Mouse (Mus musculus) stomach, embryonic 14.5 days (tissue): ENCODE results near the gene Trim8. TPM values are rescaled to one million over a fixed set of nuclear protein-coding genes. Genes with fewer than 3 reads are reported as not detected.

Experiments used
- ATAC-seq: fragments of 200-750 bp; cut with Nextera tagmentation; 2 replicates; pipeline ENCODE4 v1.8.0; 2017; ENCODE audit warnings: low read depth, moderate TSS enrichment; ENCODE audit not compliant: insufficient number of reproducible peaks, insufficient read depth, low FRiP score
- H3K27ac ChIP-seq: fragments of 300-500 bp; sonication (generic); 2 replicates; pipeline ENCODE4 v1.5.1; 2014; ENCODE audit warnings: mild to moderate bottlenecking, low read length, moderate library complexity, mixed read lengths
- H3K27me3 ChIP-seq: fragments of 300-500 bp; sonication (generic); 2 replicates; pipeline ENCODE4 v1.6.1; 2014; ENCODE audit warnings: low read length, control low read depth, mixed read lengths; ENCODE audit not compliant: control insufficient read depth, insufficient read depth
- H3K36me3 ChIP-seq: fragments of 300-500 bp; sonication (generic); 2 replicates; pipeline ENCODE4 v1.6.1; 2014; ENCODE audit warnings: mild to moderate bottlenecking, control low read depth, low read length, moderate library complexity, mixed read lengths; ENCODE audit not compliant: control insufficient read depth, insufficient read depth
- H3K4me1 ChIP-seq: fragments of 300-500 bp; sonication (generic); 2 replicates; pipeline ENCODE4 v1.6.1; 2014; ENCODE audit warnings: low read length, control low read depth, mixed read lengths; ENCODE audit not compliant: control insufficient read depth, insufficient read depth
- H3K4me2 ChIP-seq: fragments of 300-500 bp; sonication (generic); replicated peaks from 2 replicates; pipeline ENCODE4 v1.6.1; 2014; ENCODE audit warnings: low read depth, low read length, control low read depth
- H3K4me3 ChIP-seq: fragments of 300-500 bp; sonication (generic); 2 replicates; pipeline ENCODE4 v1.5.1; 2014; ENCODE audit warnings: low read depth, low read length, control low read depth
- H3K9ac ChIP-seq: fragments of 300-500 bp; sonication (generic); replicated peaks from 2 replicates; pipeline ENCODE4 v1.6.1; 2014; ENCODE audit warnings: low read depth, mild to moderate bottlenecking, control low read depth, low read length, moderate library complexity, mixed read lengths
- H3K9me3 ChIP-seq: fragments of 300-500 bp; sonication (generic); 2 replicates; pipeline ENCODE4 v1.6.1; 2016; ENCODE audit warnings: low read depth, low read length, control low read depth; ENCODE audit not compliant: control insufficient read depth
- WGBS: fragments of 180-500 bp; shearing (Covaris S2); extraction: QIAGEN DNeasy Blood & Tissue Kit; methylation state at CpG from one replicate; pipeline ENCODE4 v1.1.7; 2014; 5-methylcytosine and 5-hydroxymethylcytosine counted together
- polyA plus RNA-seq: library from polyadenylated mRNA; unstranded; fragments of >200 nt; fragmentation: Nextera tagmentation; extraction: Ambion mirVana; gene quantifications from 2 replicates; pipeline ENCODE4 v1.2.1, GENCODE M21; 2014

The Trim8 gene
- polyA plus RNA-seq, 1 experiment from 2014 or later, result 22.3 TPM

DNA sequence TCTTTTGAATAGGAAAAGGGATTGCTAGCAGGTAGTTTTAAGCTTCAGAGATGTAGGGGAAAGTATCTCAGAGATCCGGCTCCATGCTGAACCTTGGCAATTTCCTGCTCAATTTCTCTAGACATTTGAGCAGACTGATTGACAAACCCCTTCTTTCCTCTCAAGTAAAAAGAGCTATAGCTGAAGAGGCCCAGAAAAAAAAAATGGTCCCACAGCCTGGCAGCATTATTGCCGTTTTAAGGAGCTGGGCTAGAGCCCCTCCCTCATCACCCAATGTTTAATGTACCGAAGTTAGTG is 2.0 kb upstream of the Trim8 start:
- Histone ChIP-seq H3K4me2 (peak overlapping the region; percentile 31; the same call in 1 of the 2 replicates), H3K9ac (no peak overlapping the region), H3K4me3 (0 out of 2 replicates have a peak overlapping the region, but pooled peaks have one; percentile 1), H3K27me3 (no peaks in the 10 kb centered on the region), H3K4me1 (peaks cover 3% of the 10 kb centered on the region; the same call in 1 of the 2 replicates), H3K9me3 (no peaks in the 10 kb centered on the region), H3K36me3 (no peaks in the 10 kb centered on the region), H3K27ac (no peak overlapping the region; the same call in 1 of the 2 replicates)
- WGBS, result 2% methylated on average over 3 of the region's 3 CpGs
- no peak for ATAC-seq

DNA sequence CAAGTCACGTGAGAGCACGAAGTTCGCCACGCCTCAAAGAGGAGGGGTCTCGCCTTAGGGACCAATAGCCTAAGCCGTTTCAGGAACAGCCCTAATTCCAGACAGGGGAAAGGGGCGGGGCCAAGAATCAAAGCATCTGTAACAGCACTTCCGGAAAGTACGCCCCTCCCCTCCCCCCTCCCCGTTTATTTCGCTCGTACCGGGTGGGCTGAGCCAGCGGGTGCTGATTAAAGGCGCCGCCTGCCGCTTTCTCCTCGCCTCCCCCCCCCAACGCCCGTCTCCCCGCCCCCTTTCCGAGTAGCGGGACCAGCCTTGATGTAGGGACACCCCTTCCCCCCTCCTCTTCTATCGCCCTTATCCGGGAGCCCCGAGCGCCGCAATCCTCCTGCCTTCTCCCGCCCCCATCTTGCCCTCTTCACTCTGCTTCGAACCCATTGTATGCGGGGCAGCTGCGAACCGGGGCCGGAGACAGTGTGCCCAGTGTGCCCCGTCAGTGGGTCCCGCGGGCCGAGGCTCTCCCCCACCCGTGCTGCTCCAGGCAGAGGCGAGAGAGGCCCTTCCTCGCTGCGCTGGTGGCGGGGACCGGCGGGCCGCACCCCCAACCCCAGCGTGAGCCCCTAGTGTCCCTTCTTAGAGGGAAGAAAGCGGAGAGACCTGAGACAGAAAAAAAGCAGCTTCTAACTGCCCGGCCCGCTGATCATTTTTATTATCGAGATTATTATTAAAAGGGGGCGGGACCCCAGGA is 1.5 kb upstream of the Trim8 start:
- Histone ChIP-seq H3K9me3 (no peaks in the 10 kb centered on the region), H3K36me3 (no peaks in the 10 kb centered on the region), H3K4me1 (peaks cover 8% of the 10 kb centered on the region; the same call in 1 of the 2 replicates), H3K4me2 (peak overlapping the region; percentile 90), H3K27me3 (no peaks in the 10 kb centered on the region), H3K9ac (peak overlapping the region; percentile 98), H3K4me3 (peak overlapping the region; percentile 95), H3K27ac (peak overlapping the region; percentile 100)
- under 1% methylated on average over 51 of the region's 52 CpGs for WGBS
- ATAC-seq, result peak; percentile 80

DNA sequence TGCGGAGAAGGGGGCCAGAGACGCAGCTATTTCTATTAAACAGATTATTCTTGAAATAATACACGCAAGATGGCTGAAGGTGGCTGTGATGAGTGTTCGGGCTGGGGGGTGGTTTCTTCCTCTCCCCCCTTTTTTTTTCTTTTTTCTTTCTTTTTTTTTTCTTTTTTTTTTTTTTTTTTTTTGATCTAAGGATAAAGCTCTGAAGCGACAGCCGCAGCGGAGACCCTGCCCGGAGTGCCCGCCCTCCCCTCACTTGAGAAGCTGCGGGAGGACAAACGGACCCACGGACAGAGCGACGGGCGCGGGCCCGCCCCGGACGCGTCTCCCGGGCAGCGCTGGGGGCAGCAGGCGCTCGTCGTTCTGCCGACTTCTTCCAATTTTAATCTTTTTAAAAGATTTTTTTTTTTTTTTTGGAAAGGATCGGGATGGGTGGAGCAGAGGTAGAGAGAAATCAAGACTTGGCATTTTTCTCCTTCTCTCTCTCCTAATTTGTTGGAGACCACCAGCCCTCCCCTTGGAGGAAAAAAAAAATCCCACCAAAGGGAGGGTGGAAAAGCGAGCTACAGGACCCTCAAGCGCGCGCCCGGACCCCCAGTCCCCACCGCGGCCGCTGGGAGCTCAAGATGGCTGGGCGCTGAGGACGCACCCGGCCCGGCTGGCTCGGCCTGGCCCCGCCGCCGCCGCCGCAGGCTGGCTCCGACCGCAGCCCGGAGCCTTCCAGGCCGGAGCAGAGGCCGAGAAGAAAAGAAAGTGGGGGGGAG is 741 bp upstream of the Trim8 start:
- Histone ChIP-seq H3K4me3 (peak overlapping the region; percentile 95), H3K36me3 (peaks cover 2% of the 10 kb centered on the region; the same call in 1 of the 2 replicates), H3K4me1 (peaks cover 15% of the 10 kb centered on the region; the same call in 1 of the 2 replicates), H3K27me3 (no peaks in the 10 kb centered on the region), H3K27ac (peak overlapping the region; percentile 100), H3K4me2 (peak overlapping the region; percentile 90), H3K9me3 (no peaks in the 10 kb centered on the region), H3K9ac (peak overlapping the region; percentile 98)
- ATAC-seq, result peak; percentile 0; the same call in 1 of the 2 replicates
- under 1% methylated on average over 49 of the region's 50 CpGs for whole genome bisulfite sequencing

DNA sequence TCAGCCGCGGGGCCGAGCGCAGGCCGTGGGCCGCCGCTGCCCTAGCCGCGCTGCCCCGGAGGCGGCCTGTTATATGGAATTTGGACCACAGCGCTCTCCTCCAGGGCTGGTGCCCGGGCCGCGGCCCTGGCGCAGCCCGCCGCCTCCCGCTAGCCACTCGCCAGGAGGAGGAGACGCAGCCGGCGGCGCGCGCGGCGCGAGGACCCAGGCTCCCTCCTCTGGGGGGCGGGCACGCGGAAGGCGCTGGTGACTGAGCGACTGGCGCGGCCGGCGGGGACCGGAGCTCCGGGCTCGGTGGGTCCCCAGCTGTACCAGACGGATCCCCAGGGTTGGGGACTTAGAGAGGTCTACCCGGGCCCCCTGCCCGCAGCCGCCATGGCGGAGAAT is 560 bp downstream of the Trim8 start:
- Histone ChIP-seq H3K27ac (peak overlapping the region; percentile 100), H3K9ac (peak overlapping the region; percentile 98), H3K27me3 (no peaks in the 10 kb centered on the region), H3K4me3 (peak overlapping the region; percentile 95), H3K4me2 (peak overlapping the region; percentile 90), H3K4me1 (peaks cover 27% of the 10 kb centered on the region; the same call in 1 of the 2 replicates), H3K9me3 (no peaks in the 10 kb centered on the region), H3K36me3 (peaks cover 13% of the 10 kb centered on the region)
- ATAC-seq, result no peak
- under 1% methylated on average over 46 of the region's 46 CpGs for WGBS

DNA sequence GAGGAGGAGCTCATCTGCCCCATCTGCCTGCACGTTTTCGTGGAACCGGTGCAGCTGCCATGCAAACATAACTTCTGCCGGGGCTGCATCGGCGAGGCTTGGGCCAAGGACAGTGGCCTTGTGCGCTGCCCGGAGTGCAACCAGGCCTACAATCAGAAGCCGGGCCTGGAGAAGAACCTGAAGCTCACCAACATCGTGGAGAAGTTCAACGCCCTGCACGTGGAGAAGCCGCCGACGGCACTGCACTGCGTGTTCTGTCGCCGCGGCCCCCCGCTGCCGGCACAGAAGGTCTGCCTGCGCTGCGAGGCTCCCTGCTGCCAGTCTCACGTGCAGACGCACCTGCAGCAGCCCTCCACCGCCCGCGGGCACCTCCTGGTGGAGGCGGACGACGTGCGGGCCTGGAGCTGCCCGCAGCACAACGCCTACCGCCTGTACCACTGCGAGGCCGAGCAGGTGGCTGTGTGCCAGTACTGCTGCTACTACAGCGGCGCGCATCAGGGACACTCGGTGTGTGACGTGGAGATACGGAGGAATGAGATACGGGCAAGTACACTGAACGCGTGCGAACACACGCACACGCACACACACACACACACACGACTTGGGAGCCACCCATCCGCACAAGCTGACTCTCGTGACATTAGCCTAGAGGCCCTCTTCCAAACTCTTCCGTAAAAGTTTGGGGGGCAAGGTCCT is 1.1 kb downstream of the Trim8 start:
- no peak for ATAC-seq
- peak overlapping the region; percentile 98 for H3K9ac ChIP-seq
- H3K4me3 ChIP-seq, result peak overlapping the region; percentile 95
- peaks cover 18% of the 10 kb centered on the region for H3K36me3 ChIP-seq
- H3K27me3 ChIP-seq, result no peaks in the 10 kb centered on the region
- H3K4me1 ChIP-seq, result peaks cover 33% of the 10 kb centered on the region
- peak overlapping the region; percentile 100 for H3K27ac ChIP-seq
- peak overlapping the region; percentile 90 for H3K4me2 ChIP-seq
- WGBS, result under 1% methylated on average over 53 of the region's 53 CpGs
- H3K9me3 ChIP-seq, result no peaks in the 10 kb centered on the region

DNA sequence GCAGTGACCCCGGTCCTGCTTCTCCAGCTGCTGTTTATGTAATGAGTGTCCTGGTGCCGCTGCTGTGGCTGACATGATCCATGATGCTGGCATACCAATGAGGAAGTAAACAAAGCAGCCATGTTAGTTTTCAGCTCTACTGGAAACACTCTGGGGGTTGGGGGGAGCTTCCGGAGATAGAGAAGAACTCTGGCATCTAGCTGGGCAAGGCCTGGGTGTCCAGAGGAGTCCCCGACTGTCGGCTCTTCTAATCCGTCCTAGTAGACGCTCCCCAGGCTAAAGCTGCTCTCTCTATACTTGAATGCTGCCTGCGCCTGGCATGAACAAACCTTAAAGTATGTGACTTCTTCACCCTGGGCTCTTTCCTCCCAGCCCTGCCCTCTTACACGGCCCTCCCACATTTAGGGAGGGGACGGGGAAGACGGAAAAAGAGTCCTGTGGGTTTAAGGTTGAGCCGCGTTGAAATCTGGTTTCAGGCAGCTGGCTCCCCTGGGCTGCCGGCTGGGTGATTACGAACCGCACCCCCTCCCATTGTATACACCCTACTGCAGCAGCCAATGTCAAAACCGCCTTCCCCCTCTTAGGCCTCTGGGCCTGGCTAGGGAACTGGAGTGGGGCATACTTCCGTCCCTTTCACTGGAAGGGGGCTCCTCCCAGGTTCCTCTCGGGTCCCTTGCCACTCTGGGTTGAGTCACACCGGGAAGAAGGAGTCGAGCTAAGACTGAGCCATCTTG is 2.0 kb downstream of the Trim8 start:
- H3K4me3 ChIP-seq, result peak overlapping the region; percentile 95
- H3K9me3 ChIP-seq, result no peaks in the 10 kb centered on the region
- ATAC-seq, result peak; percentile 66
- H3K4me1 ChIP-seq, result peaks cover 42% of the 10 kb centered on the region
- under 1% methylated on average over 21 of the region's 21 CpGs for WGBS
- peak overlapping the region; percentile 98 for H3K9ac ChIP-seq
- peaks cover 27% of the 10 kb centered on the region for H3K36me3 ChIP-seq
- H3K27me3 ChIP-seq, result no peaks in the 10 kb centered on the region
- H3K27ac ChIP-seq, result peak overlapping the region; percentile 100
- H3K4me2 ChIP-seq, result peak overlapping the region; percentile 90

DNA sequence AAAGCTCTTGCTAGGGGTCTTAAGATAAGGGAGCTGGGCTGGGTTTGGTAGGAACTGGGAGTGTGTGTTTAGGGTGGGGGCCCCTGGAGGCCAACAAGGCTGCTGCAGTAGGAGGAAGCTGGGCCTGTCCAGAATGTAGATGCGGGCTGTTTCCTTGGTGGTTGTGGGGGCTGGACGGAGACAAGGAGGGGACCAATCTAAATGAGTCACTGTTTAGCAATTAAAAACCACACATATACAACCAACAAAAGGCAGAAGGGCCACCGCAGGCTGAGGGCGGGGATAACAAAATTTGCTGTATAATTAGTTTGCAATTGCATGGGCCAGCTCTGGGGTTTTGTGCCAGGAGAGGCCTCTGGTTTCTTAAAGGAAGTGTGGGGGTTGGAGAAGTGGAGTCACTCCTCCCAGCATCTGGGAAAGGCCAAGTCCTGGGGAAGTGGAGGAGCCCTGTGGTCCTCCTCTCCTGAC is 2.6 kb downstream of the Trim8 start:
- H3K9me3 ChIP-seq, result no peaks in the 10 kb centered on the region
- peaks cover 48% of the 10 kb centered on the region for H3K4me1 ChIP-seq
- peak overlapping the region; percentile 98 for H3K9ac ChIP-seq
- H3K27me3 ChIP-seq, result no peaks in the 10 kb centered on the region
- peak overlapping the region; percentile 95 for H3K4me3 ChIP-seq
- ATAC-seq, result no peak
- H3K36me3 ChIP-seq, result peaks cover 33% of the 10 kb centered on the region
- H3K4me2 ChIP-seq, result peak overlapping the region; percentile 90
- peak overlapping the region; percentile 100 for H3K27ac ChIP-seq
- WGBS, result 0% methylated on average over 4 of the region's 4 CpGs
